Mouse (Mus musculus) hindbrain, embryonic 14.5 days (tissue): ENCODE data around the gene Tnxb. TPM values are rescaled to one million over a fixed set of nuclear protein-coding genes. Genes with fewer than 3 reads are reported as not detected.
"Not testable (repeated sequence)": the region's sequence is repeated elsewhere in the genome, so short reads cannot be mapped to it uniquely, and the experiment has no call there.

ENCODE experiments used
- ATAC-seq: fragments of 200-750 bp; cut with Nextera tagmentation; 2 replicates; pipeline ENCODE4 v1.8.0; 2017; ENCODE audit warnings: moderate number of reproducible peaks, mild to moderate bottlenecking, moderate TSS enrichment, moderate library complexity; ENCODE audit not compliant: low FRiP score
- DNase-seq: peaks from one replicate; pipeline ENCODE4 v3.0.0-alpha.2; 2015; ENCODE audit warnings: low spot score
- H3K27ac ChIP-seq: fragments of 300-500 bp; sonication (generic); 2 replicates; pipeline ENCODE4 v1.5.1; 2014; ENCODE audit warnings: mild to moderate bottlenecking, moderate library complexity
- H3K27me3 ChIP-seq: fragments of 300-500 bp; sonication (generic); 2 replicates; pipeline ENCODE4 v1.6.1; 2014; ENCODE audit warnings: mild to moderate bottlenecking, low read length, mixed read lengths; ENCODE audit not compliant: control insufficient read depth, insufficient read depth
- H3K36me3 ChIP-seq: fragments of 300-500 bp; sonication (generic); replicated peaks from 2 replicates; pipeline ENCODE4 v1.6.1; 2014; ENCODE audit not compliant: control insufficient read depth, insufficient read depth
- H3K4me1 ChIP-seq: fragments of 300-500 bp; sonication (generic); replicated peaks from 2 replicates; pipeline ENCODE4 v1.6.1; 2014; ENCODE audit warnings: antibody characterized with exemption, low read length, mixed read lengths; ENCODE audit not compliant: control insufficient read depth, insufficient read depth
- H3K4me2 ChIP-seq: fragments of 300-500 bp; sonication (generic); replicated peaks from 2 replicates; pipeline ENCODE4 v1.6.1; 2014; ENCODE audit warnings: mild to moderate bottlenecking, moderate library complexity
- H3K4me3 ChIP-seq: fragments of 300-500 bp; sonication (generic); replicated peaks from 2 replicates; pipeline ENCODE4 v1.5.1; 2014; ENCODE audit warnings: mild to moderate bottlenecking, low read length
- H3K9ac ChIP-seq: fragments of 300-500 bp; sonication (generic); 2 replicates; pipeline ENCODE4 v1.6.1; 2014
- H3K9me3 ChIP-seq: fragments of 300-500 bp; sonication (generic); 2 replicates; pipeline ENCODE4 v1.6.1; 2016; ENCODE audit warnings: low read length; ENCODE audit not compliant: control insufficient read depth
- WGBS: fragments of 180-500 bp; shearing (Covaris S2); extraction: QIAGEN DNeasy Blood & Tissue Kit; methylation state at CpG from one replicate; pipeline ENCODE4 v1.1.7; 2014; 5-methylcytosine and 5-hydroxymethylcytosine counted together
- polyA plus RNA-seq: library from polyadenylated mRNA; unstranded; fragments of >200 nt; fragmentation: Nextera tagmentation; extraction: Ambion mirVana; gene quantifications from 2 replicates; pipeline ENCODE4 v1.2.1, GENCODE M21; 2014

Tnxb gene
- polyA plus RNA-seq, 1 experiment from 2014 or later: 0.24 TPM

GRCm38 (mm10) chr17:34729155-34729554 is 58.8 kb downstream of the Tnxb start:
- not testable (repeated sequence) for H3K9me3 ChIP-seq, ATAC-seq, H3K27ac ChIP-seq, H3K27me3 ChIP-seq, H3K4me2 ChIP-seq, H3K4me3 ChIP-seq, H3K4me1 ChIP-seq, DNase-seq, H3K9ac ChIP-seq, H3K36me3 ChIP-seq
- 84% methylated on average over 11 of the region's 11 CpGs for WGBS

GRCm38 (mm10) chr17:34729779-34730553 is 59.6 kb downstream of the Tnxb start:
- not testable (repeated sequence) for H3K27me3 ChIP-seq, DNase-seq, H3K4me2 ChIP-seq, ATAC-seq, H3K4me3 ChIP-seq, H3K36me3 ChIP-seq, H3K4me1 ChIP-seq, H3K9me3 ChIP-seq, H3K9ac ChIP-seq, H3K27ac ChIP-seq
- 85% methylated on average over 12 of the region's 12 CpGs for WGBS

- not testable (repeated sequence) for H3K4me2 ChIP-seq, ATAC-seq, H3K27me3 ChIP-seq, H3K4me3 ChIP-seq, H3K9me3 ChIP-seq, H3K4me1 ChIP-seq, H3K36me3 ChIP-seq, H3K9ac ChIP-seq, DNase-seq, H3K27ac ChIP-seq
- 90% methylated on average over 5 of the region's 5 CpGs for WGBS
Observed at GRCm38 (mm10) chr17:34737466-34737865, 67.1 kb downstream of the Tnxb start.

GRCm38 (mm10) chr17:34739708-34740107 is 69.4 kb downstream of the Tnxb start:
- not testable (repeated sequence) for H3K27ac ChIP-seq, H3K4me3 ChIP-seq, H3K9ac ChIP-seq, H3K4me1 ChIP-seq, H3K9me3 ChIP-seq, DNase-seq, H3K27me3 ChIP-seq, H3K36me3 ChIP-seq, H3K4me2 ChIP-seq, ATAC-seq
- 90% methylated on average over 7 of the region's 7 CpGs for WGBS

GRCm38 (mm10) chr17:34740280-34740679 is 69.9 kb downstream of the Tnxb start:
- Histone ChIP-seq H3K36me3 (no peaks in the 10 kb centered on the region), H3K27ac (no peak overlapping the region), H3K4me3 (no peak overlapping the region), H3K4me2 (no peak overlapping the region), H3K9ac (no peak overlapping the region), H3K9me3 (no peaks in the 10 kb centered on the region), H3K4me1 (no peaks in the 10 kb centered on the region), H3K27me3 (no peaks in the 10 kb centered on the region)
- ATAC-seq (no peak), DNase-seq (no peak)
- 75% methylated on average over 4 of the region's 4 CpGs for WGBS

- Histone ChIP-seq H3K9me3 (peaks cover under 1% of the 10 kb centered on the region; the same call in 1 of the 2 replicates), H3K4me3 (no peak within 1 kb of the TSS), H3K36me3 (no peaks in the 10 kb centered on the region), H3K9ac (no peak within 1 kb of the TSS), H3K4me2 (no peak within 1 kb of the TSS), H3K27ac (no peak within 1 kb of the TSS), H3K4me1 (no peaks in the 10 kb centered on the region), H3K27me3 (no peaks in the 10 kb centered on the region)
- 86% methylated on average over 7 of the region's 7 CpGs for WGBS
- ATAC-seq: no peak
- no peak for DNase-seq
Observed at GRCm38 (mm10) chr17:34743719-34744118, 73.4 kb downstream of the Tnxb start, which contains the start of gene C4b. Gene C4b (minus strand): TSS chr17:34743882.

- H3K4me2 ChIP-seq: no peak overlapping the region
- H3K27ac ChIP-seq: no peak overlapping the region
- H3K9me3 ChIP-seq: peaks cover 5% of the 10 kb centered on the region; the same call in 1 of the 2 replicates
- 82% methylated on average over 6 of the region's 6 CpGs for WGBS
- no peak overlapping the region for H3K9ac ChIP-seq
- ATAC-seq (no peak), DNase-seq (no peak)
- no peak overlapping the region for H3K4me3 ChIP-seq
- no peaks in the 10 kb centered on the region for H3K4me1 ChIP-seq
- H3K36me3 ChIP-seq: no peaks in the 10 kb centered on the region
- no peaks in the 10 kb centered on the region for H3K27me3 ChIP-seq
Observed at GRCm38 (mm10) chr17:34744206-34744605, 73.9 kb downstream of the Tnxb start.

GRCm38 (mm10) chr17:34744611-34745010 is 74.3 kb downstream of the Tnxb start:
- not testable (repeated sequence) for H3K36me3 ChIP-seq, H3K4me1 ChIP-seq, DNase-seq, H3K4me3 ChIP-seq, H3K9me3 ChIP-seq, H3K4me2 ChIP-seq, H3K9ac ChIP-seq, ATAC-seq, H3K27ac ChIP-seq, H3K27me3 ChIP-seq
- WGBS: 87% methylated on average over 6 of the region's 6 CpGs

GRCm38 (mm10) chr17:34745166-34745565 is 74.8 kb downstream of the Tnxb start:
- not testable (repeated sequence) for H3K36me3 ChIP-seq, H3K4me2 ChIP-seq, DNase-seq, H3K4me1 ChIP-seq, H3K27me3 ChIP-seq, H3K9me3 ChIP-seq, H3K4me3 ChIP-seq, H3K27ac ChIP-seq, ATAC-seq, H3K9ac ChIP-seq
- 91% methylated on average over 4 of the region's 4 CpGs for WGBS
